21 mouse cellular contexts compared by ENCODE assay signal in genomic region chr1:184983751-184984150, GRCm38 (mm10). TPM values are rescaled to one million over a fixed set of nuclear protein-coding genes. Genes with fewer than 3 reads are reported as not detected.
A peak's percentile ranks its signal among the peaks of the same experiment; 100 is the strongest.
DNase-seq lines count a peak whose midpoint lies in the region; ATAC-seq and TF ChIP-seq lines count a peak whose summit lies in the region.
"Had no signal": no experiment of that assay in that cellular context is flagged by ENCODE, and none has a peak within 500 bp of the region (broad histone marks: within the 10 kb centered on the region; RNA-seq: fewer than 3 reads in every experiment).

No protein-coding gene starts in this region.

- H3K9ac ChIP-seq in embryonic facial prominence, embryonic 14.5 days (ENCODE audit: low read depth, low read length), result 0 out of 2 replicates have a peak overlapping the region, but pooled peaks have one; percentile 5
- H3K9ac ChIP-seq in lung, embryonic 16.5 days (ENCODE audit: low read length), result no peak overlapping the region
- no peak overlapping the region for H3K9ac ChIP-seq in stomach, embryonic 14.5 days (replicated peaks; ENCODE audit: low read depth, low read length)
- no peak overlapping the region for H3K9ac ChIP-seq in stomach, postnatal 0 days (ENCODE audit: low read length)
- H3K9ac ChIP-seq: forebrain, embryonic 15.5 days; heart, embryonic 13.5 days; hindbrain, embryonic 12.5 days had no signal

- no peak overlapping the region for H3K4me2 ChIP-seq in embryonic facial prominence, embryonic 14.5 days (ENCODE audit: low read depth, low read length)
- H3K4me2 ChIP-seq in lung, embryonic 16.5 days (ENCODE audit: low read depth, low read length), result no peak overlapping the region
- no peak overlapping the region for H3K4me2 ChIP-seq in stomach, embryonic 14.5 days (replicated peaks; ENCODE audit: low read depth, low read length)
- no peak overlapping the region for H3K4me2 ChIP-seq in stomach, postnatal 0 days (replicated peaks; ENCODE audit: low read depth)
- H3K4me2 ChIP-seq: forebrain, embryonic 15.5 days; heart, embryonic 13.5 days; hindbrain, embryonic 12.5 days had no signal

- no peaks in the 10 kb centered on the region for H3K36me3 ChIP-seq in embryonic facial prominence, embryonic 14.5 days (ENCODE audit: control insufficient read depth, insufficient read depth, low read length)
- H3K36me3 ChIP-seq in embryonic facial prominence, embryonic 10.5 days (replicated peaks), result peaks cover 5% of the 10 kb centered on the region; the same call in 1 of the 2 replicates
- no peaks in the 10 kb centered on the region for H3K36me3 ChIP-seq in lung, embryonic 16.5 days (ENCODE audit: control insufficient read depth, insufficient read depth, low read length)
- H3K36me3 ChIP-seq in stomach, embryonic 14.5 days (ENCODE audit: control insufficient read depth, insufficient read depth, low read length), result no peaks in the 10 kb centered on the region
- no peaks in the 10 kb centered on the region for H3K36me3 ChIP-seq in stomach, postnatal 0 days (ENCODE audit: control insufficient read depth, insufficient read depth, low read length)
- H3K36me3 ChIP-seq: forebrain, embryonic 15.5 days; G1E; hindbrain, embryonic 12.5 days had no signal

- no peak overlapping the region for H3K27ac ChIP-seq in embryonic facial prominence, embryonic 14.5 days (replicated peaks; ENCODE audit: low read depth, low read length)
- H3K27ac ChIP-seq in embryonic facial prominence, embryonic 10.5 days (replicated peaks), result no peak overlapping the region
- peak overlapping the region; percentile 2 for H3K27ac ChIP-seq in lung, embryonic 16.5 days (ENCODE audit: low read length)
- 0 out of 2 replicates have a peak overlapping the region, but pooled peaks have one; percentile 52 for H3K27ac ChIP-seq in stomach, embryonic 14.5 days (ENCODE audit: low read length)
- no peak overlapping the region for H3K27ac ChIP-seq in stomach, postnatal 0 days (replicated peaks)
- H3K27ac ChIP-seq: forebrain, embryonic 15.5 days; heart, adult 2 months; heart, embryonic 13.5 days; hindbrain, embryonic 12.5 days; hindbrain, postnatal 0 days had no signal

- TF ChIP-seq EP300 in stomach, postnatal 0 days (optimal IDR thresholded peaks at IDR 0.05), result no peak

- WGBS in embryonic facial prominence, embryonic 14.5 days, result 32% methylated on average over 3 of the region's 3 CpGs
- WGBS in embryonic facial prominence, embryonic 10.5 days, result 54% methylated on average over 3 of the region's 3 CpGs
- 21% methylated on average over 3 of the region's 3 CpGs for WGBS in lung, embryonic 16.5 days
- 28% methylated on average over 3 of the region's 3 CpGs for WGBS in lung, adult 2 months
- WGBS in stomach, embryonic 14.5 days, result 34% methylated on average over 3 of the region's 3 CpGs
- 30% methylated on average over 3 of the region's 3 CpGs for WGBS in stomach, postnatal 0 days

- H3K4me1 ChIP-seq in embryonic facial prominence, embryonic 14.5 days (ENCODE audit: control insufficient read depth, insufficient read depth, low read length), result peaks cover 3% of the 10 kb centered on the region
- peaks cover 24% of the 10 kb centered on the region for H3K4me1 ChIP-seq in embryonic facial prominence, embryonic 10.5 days
- H3K4me1 ChIP-seq in lung, embryonic 16.5 days (replicated peaks; ENCODE audit: control insufficient read depth, insufficient read depth, low read length), result peaks cover 3% of the 10 kb centered on the region; the same call in 1 of the 2 replicates
- H3K4me1 ChIP-seq in lung, adult 2 months (ENCODE audit: control insufficient read depth, insufficient read depth, low read length), result no peaks in the 10 kb centered on the region
- H3K4me1 ChIP-seq in stomach, embryonic 14.5 days (ENCODE audit: control insufficient read depth, insufficient read depth, low read length), result 0 out of 2 replicates have a peak, but pooled peaks cover 10% of the 10 kb centered on the region
- no peaks in the 10 kb centered on the region for H3K4me1 ChIP-seq in stomach, postnatal 0 days (replicated peaks; ENCODE audit: control insufficient read depth, insufficient read depth)

- H3K4me3 ChIP-seq in embryonic facial prominence, embryonic 14.5 days (ENCODE audit: low read depth, low read length), result no peak overlapping the region
- no peak overlapping the region for H3K4me3 ChIP-seq in embryonic facial prominence, embryonic 10.5 days
- H3K4me3 ChIP-seq in lung, embryonic 16.5 days (ENCODE audit: low read length), result no peak overlapping the region
- H3K4me3 ChIP-seq in lung, adult 2 months (replicated peaks; ENCODE audit: extremely low read depth, low read depth, low read length), result no peak overlapping the region
- H3K4me3 ChIP-seq in stomach, embryonic 14.5 days (ENCODE audit: low read depth, low read length), result no peak overlapping the region
- no peak overlapping the region for H3K4me3 ChIP-seq in stomach, postnatal 0 days (ENCODE audit: low read depth, low read length)
- H3K4me3 ChIP-seq: forebrain, embryonic 15.5 days; heart, adult 2 months; heart, embryonic 13.5 days; hindbrain, embryonic 12.5 days had no signal

- ATAC-seq in embryonic facial prominence, embryonic 14.5 days (ENCODE audit: low read depth), result no peak
- ATAC-seq in lung, embryonic 16.5 days (ENCODE audit: low read depth), result peak; percentile 34; the same call in 1 of the 2 replicates
- no peak for ATAC-seq in stomach, embryonic 14.5 days (ENCODE audit: insufficient number of reproducible peaks, insufficient read depth, low FRiP score, low read depth)
- ATAC-seq in stomach, postnatal 0 days (ENCODE audit: low FRiP score, low TSS enrichment), result no peak
- ATAC-seq: CD4-positive, CD25-positive, alpha-beta regulatory T cell, adult 4 months; forebrain, embryonic 15.5 days; hindbrain, postnatal 0 days had no signal

- no peaks in the 10 kb centered on the region for H3K9me3 ChIP-seq in embryonic facial prominence, embryonic 14.5 days (ENCODE audit: control insufficient read depth, low read length)
- H3K9me3 ChIP-seq in embryonic facial prominence, embryonic 10.5 days, result no peaks in the 10 kb centered on the region; the same call in 1 of the 2 replicates
- H3K9me3 ChIP-seq in lung, embryonic 16.5 days (ENCODE audit: control insufficient read depth, low read length), result no peaks in the 10 kb centered on the region
- no peaks in the 10 kb centered on the region for H3K9me3 ChIP-seq in stomach, embryonic 14.5 days (ENCODE audit: control insufficient read depth, low read depth, low read length)
- no peaks in the 10 kb centered on the region for H3K9me3 ChIP-seq in stomach, postnatal 0 days (ENCODE audit: control insufficient read depth, low read length)
- H3K9me3 ChIP-seq: forebrain, embryonic 15.5 days; heart, embryonic 13.5 days; hindbrain, embryonic 12.5 days had no signal

- DNase-seq in embryonic facial prominence, embryonic 14.5 days (ENCODE audit: low spot score), result no peak
- DNase-seq in embryonic facial prominence, embryonic 10.5 days (ENCODE audit: low spot score), result no peak
- peak; percentile 19 to 34 for DNase-seq in heart, adult 9 months (ENCODE audit: low spot score in 2 of 2)
- DNase-seq in heart, postnatal 4 days, result no peak
- DNase-seq in lung, adult 2 months, result no peak
- DNase-seq in stomach, postnatal 0 days (ENCODE audit: low spot score), result no peak
- DNase-seq: adrenal gland, adult 8-10 months; adrenal gland, postnatal 36 days; B cell, adult 2 months; cerebellum, adult 2 months; cerebellum, postnatal 10 days; heart, postnatal 36 days had no signal

- TF ChIP-seq POLR2A in lung, adult 2 months (IDR thresholded peaks at IDR 0.05; ENCODE audit: borderline replicate concordance, extremely low read depth, low read depth, low read length), result no peak

- H3K27me3 ChIP-seq in embryonic facial prominence, embryonic 14.5 days (replicated peaks; ENCODE audit: control insufficient read depth, insufficient read depth, low read length), result no peaks in the 10 kb centered on the region
- H3K27me3 ChIP-seq in embryonic facial prominence, embryonic 10.5 days (replicated peaks; ENCODE audit: low read depth, poor library complexity, severe bottlenecking), result no peaks in the 10 kb centered on the region
- no peaks in the 10 kb centered on the region for H3K27me3 ChIP-seq in lung, embryonic 16.5 days (ENCODE audit: control insufficient read depth, insufficient read depth, low read depth, low read length)
- no peaks in the 10 kb centered on the region for H3K27me3 ChIP-seq in stomach, embryonic 14.5 days (ENCODE audit: control insufficient read depth, insufficient read depth, low read length)
- no peaks in the 10 kb centered on the region for H3K27me3 ChIP-seq in stomach, postnatal 0 days (ENCODE audit: control insufficient read depth, insufficient read depth, low read length)
- H3K27me3 ChIP-seq: forebrain, embryonic 15.5 days; heart, embryonic 13.5 days; hindbrain, embryonic 12.5 days had no signal

- no peak for TF ChIP-seq CTCF in lung, adult 2 months (IDR thresholded peaks at IDR 0.05; ENCODE audit: insufficient read depth, low read length)
- TF ChIP-seq CTCF in stomach, postnatal 0 days (IDR thresholded peaks at IDR 0.05; ENCODE audit: low read depth), result no peak

RNA-seq across cellular contexts. Expression of gene Mark1, which starts 15.6 kb away (rescaled TPM):
- 4.0 and 4.1 TPM in 2 replicates for polyA plus RNA-seq in embryonic facial prominence, embryonic 14.5 days (2014; fragmentation: Nextera tagmentation; extraction: Ambion mirVana)
- 3.0 and 3.1 TPM in 2 replicates for polyA plus RNA-seq in embryonic facial prominence, embryonic 10.5 days (2016; fragmentation: Nextera tagmentation; extraction: Ambion mirVana)
- 10 to 100 TPM; 13.6 to 17.1 TPM for total RNA-seq in heart, postnatal 4 days (2021)
- polyA plus RNA-seq in lung, embryonic 16.5 days (2015; fragmentation: Nextera tagmentation; extraction: Ambion mirVana), result 1.6 and 1.7 TPM in 2 replicates
- polyA plus RNA-seq in lung, adult 2 months (2012; rRNA removed), result 2.7 and 3.7 TPM in 2 replicates
- 3.0 and 3.3 TPM in 2 replicates for polyA plus RNA-seq in stomach, embryonic 14.5 days (2014; fragmentation: Nextera tagmentation; extraction: Ambion mirVana)
- polyA plus RNA-seq in stomach, postnatal 0 days (2015; fragmentation: Nextera tagmentation; extraction: Ambion mirVana), result 1.0 and 1.4 TPM in 2 replicates
- polyA plus RNA-seq: CD4-positive, CD25-positive, alpha-beta regulatory T cell, adult 4 months; G1E had no signal

Comparison
In these comparisons a context has a peak if more than half of its experiments do, and no peak if none do; other contexts are left out.
1. DNase-seq: peak in heart, adult 9 months (2 of 2); none in embryonic facial prominence, embryonic 14.5 days (single experiment), embryonic facial prominence, embryonic 10.5 days (single experiment), heart, postnatal 4 days (single experiment), lung, adult 2 months (single experiment) and stomach, postnatal 0 days (single experiment).
2. H3K27ac ChIP-seq: peak in lung, embryonic 16.5 days (single experiment) and stomach, embryonic 14.5 days (single experiment); none in embryonic facial prominence, embryonic 14.5 days (single experiment), embryonic facial prominence, embryonic 10.5 days (single experiment) and stomach, postnatal 0 days (single experiment).